Mouse (Mus musculus) heart, embryonic 16.5 days (tissue): ENCODE measurements at regions not wholly inside any gene's neighbourhood (a gene's known extent, or its start where the extent isn't known, plus 50 kb on each side); places are given as distances from the start of the nearest gene placed in this dataset.
"Not testable (repeated sequence)": the region's sequence is repeated elsewhere in the genome, so short reads cannot be mapped to it uniquely, and the experiment has no call there.

Experiments
- ATAC-seq: fragments of 200-750 bp; cut with Nextera tagmentation; replicated peaks from 2 replicates; pipeline ENCODE4 v1.8.0; 2017; ENCODE audit warnings: moderate number of reproducible peaks; ENCODE audit not compliant: insufficient read depth, low FRiP score; ENCODE audit errors: extremely low read depth
- H3K27ac ChIP-seq: fragments of 300-500 bp; sonication (generic); 2 replicates; pipeline ENCODE4 v1.5.1; 2014; ENCODE audit warnings: mild to moderate bottlenecking, low read length, control low read depth, moderate library complexity
- H3K27me3 ChIP-seq: fragments of 300-500 bp; sonication (generic); 2 replicates; pipeline ENCODE4 v1.6.1; 2014; ENCODE audit warnings: low read length, mixed read lengths; ENCODE audit not compliant: control insufficient read depth, insufficient read depth
- H3K36me3 ChIP-seq: fragments of 300-500 bp; sonication (generic); 2 replicates; pipeline ENCODE4 v1.6.1; 2014; ENCODE audit not compliant: control insufficient read depth, insufficient read depth
- H3K4me1 ChIP-seq: fragments of 300-500 bp; sonication (generic); 2 replicates; pipeline ENCODE4 v1.6.1; 2014; ENCODE audit warnings: low read length, mixed read lengths; ENCODE audit not compliant: control insufficient read depth, insufficient read depth
- H3K4me2 ChIP-seq: fragments of 300-500 bp; sonication (generic); 2 replicates; pipeline ENCODE4 v1.6.1; 2014; ENCODE audit warnings: low read depth, mild to moderate bottlenecking, control low read depth, low read length
- H3K4me3 ChIP-seq: fragments of 300-500 bp; sonication (generic); 2 replicates; pipeline ENCODE4 v1.5.1; 2014; ENCODE audit warnings: mild to moderate bottlenecking, control low read depth, low read length
- H3K9ac ChIP-seq: fragments of 300-500 bp; sonication (generic); 2 replicates; pipeline ENCODE4 v1.6.1; 2014; ENCODE audit warnings: low read length, control low read depth
- H3K9me3 ChIP-seq: fragments of 300-500 bp; sonication (generic); replicated peaks from 2 replicates; pipeline ENCODE4 v1.6.1; 2016; ENCODE audit warnings: low read length; ENCODE audit not compliant: control insufficient read depth
- WGBS: fragments of 180-500 bp; shearing (Covaris S2); extraction: QIAGEN DNeasy Blood & Tissue Kit; methylation state at CpG from one replicate; pipeline ENCODE4 v1.1.7; 2014; 5-methylcytosine and 5-hydroxymethylcytosine counted together

DNA sequence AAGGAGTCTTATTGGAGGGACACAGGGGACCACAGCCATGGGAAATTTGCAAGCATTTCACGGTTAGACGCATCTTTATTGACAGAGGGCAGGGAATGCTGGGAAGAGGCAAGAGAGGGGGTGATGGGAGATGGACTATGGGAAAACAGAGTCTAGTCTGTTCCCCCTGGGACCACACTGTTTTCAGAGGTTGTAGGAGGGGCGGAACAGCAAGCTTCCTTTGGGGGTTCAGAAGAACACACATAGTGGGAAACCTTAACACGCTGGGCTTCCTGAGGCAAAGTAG is 183.7 kb upstream of the Rpl38 start:
- Histone ChIP-seq H3K9me3 (no peaks in the 10 kb centered on the region), H3K9ac (no peak overlapping the region), H3K4me1 (peaks cover 2% of the 10 kb centered on the region; the same call in 1 of the 2 replicates), H3K27ac (no peak overlapping the region), H3K36me3 (no peaks in the 10 kb centered on the region), H3K4me2 (no peak overlapping the region), H3K4me3 (no peak overlapping the region), H3K27me3 (peaks cover 13% of the 10 kb centered on the region; the same call in 1 of the 2 replicates)
- WGBS = 79% methylated on average over 4 of the region's 4 CpGs
- no peak for ATAC-seq

DNA sequence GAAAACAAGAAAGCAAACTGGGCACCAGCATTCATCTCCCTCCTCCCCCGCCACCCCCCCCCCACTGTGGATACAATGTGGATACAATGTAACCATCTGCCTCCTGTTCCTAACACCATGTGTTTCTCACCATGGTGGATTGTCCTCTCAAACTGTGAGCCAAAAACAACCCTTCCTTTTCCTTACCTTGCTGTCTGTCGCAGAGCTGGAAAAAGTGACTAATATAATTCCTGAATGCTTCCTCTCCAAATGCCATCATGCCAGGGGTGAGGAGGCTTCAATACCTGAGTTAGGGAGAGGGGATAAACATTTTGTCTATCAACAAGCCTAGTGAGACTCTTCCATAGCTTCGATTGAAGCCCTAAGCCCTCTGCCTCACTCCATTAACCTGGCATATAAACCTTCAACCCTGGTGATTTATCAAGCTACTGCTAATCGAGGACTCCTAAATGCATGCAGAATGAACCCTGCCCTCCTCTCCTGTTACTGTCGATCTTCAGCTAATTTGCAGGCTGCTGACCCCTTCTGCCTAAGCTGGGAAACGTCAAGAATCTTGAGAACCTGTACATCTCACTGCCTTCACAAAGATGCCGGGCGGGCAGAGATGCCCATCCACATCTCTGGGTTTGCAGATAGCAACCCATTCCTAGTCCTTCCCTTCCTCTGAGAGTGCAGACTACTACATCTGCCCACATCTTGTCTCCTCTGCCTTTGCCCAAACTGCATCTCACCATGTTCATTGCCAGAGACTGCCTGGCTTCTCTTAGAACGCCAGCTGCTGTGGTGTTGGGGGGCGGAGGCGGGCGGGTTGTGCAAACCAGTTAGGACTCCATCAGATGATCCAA is 184.3 kb upstream of the Rpl38 start:
- Histone ChIP-seq H3K4me1 (peaks cover 4% of the 10 kb centered on the region), H3K27ac (no peak overlapping the region), H3K27me3 (peaks cover 13% of the 10 kb centered on the region; the same call in 1 of the 2 replicates), H3K9me3 (no peaks in the 10 kb centered on the region), H3K4me3 (no peak overlapping the region), H3K36me3 (no peaks in the 10 kb centered on the region), H3K9ac (no peak overlapping the region), H3K4me2 (no peak overlapping the region)
- WGBS = 70% methylated on average over 12 of the region's 12 CpGs
- no peak for ATAC-seq

DNA sequence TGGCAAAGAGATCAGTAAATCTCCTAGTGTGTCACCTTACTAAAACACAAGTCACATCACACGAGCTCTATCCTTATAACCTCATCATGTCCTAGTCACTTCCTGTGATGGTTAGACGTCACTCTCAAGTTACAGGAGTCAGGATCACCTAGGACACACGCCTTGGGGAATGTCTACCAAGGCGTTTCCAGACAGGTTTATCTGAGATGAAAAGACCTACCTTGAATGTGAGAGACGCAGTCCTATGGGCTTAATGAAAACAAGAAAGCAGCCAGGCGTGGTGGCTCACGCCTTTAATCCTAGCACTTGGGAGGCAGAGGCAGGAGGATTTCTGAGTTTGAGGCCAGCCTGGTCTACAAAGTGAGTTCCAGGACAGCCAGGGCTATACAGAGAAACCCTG is 185.0 kb upstream of the Rpl38 start:
- peaks cover 13% of the 10 kb centered on the region; the same call in 1 of the 2 replicates for H3K27me3 ChIP-seq
- not testable (repeated sequence) for H3K27ac ChIP-seq, H3K4me2 ChIP-seq, H3K36me3 ChIP-seq, H3K9me3 ChIP-seq, H3K4me1 ChIP-seq, ATAC-seq, H3K4me3 ChIP-seq, H3K9ac ChIP-seq
- 74% methylated on average over 7 of the region's 7 CpGs for WGBS

DNA sequence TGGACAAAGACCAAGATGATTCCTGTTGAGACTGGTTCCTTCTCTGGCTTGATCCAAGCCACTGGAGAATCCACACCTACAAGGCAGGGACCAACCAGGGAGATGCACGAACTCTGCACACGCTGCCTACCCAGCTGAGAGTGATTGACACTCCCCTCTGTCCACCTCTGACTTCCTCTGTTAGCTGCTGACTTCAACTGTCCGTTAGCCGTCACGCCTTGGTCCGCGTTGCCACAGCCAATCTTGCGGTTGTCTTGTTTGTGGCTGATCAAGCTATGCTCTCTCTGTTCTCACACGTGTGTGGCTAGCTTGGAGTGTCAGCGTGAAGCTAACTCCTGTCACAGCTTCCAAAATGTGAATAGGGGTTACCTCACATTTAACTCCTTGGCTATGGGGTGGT is 186.3 kb upstream of the Rpl38 start:
- Histone ChIP-seq H3K4me3 (no peak overlapping the region), H3K27me3 (peaks cover 10% of the 10 kb centered on the region; the same call in 1 of the 2 replicates), H3K36me3 (no peaks in the 10 kb centered on the region), H3K9ac (no peak overlapping the region), H3K27ac (no peak overlapping the region), H3K4me2 (no peak overlapping the region), H3K9me3 (0 out of 2 replicates have a peak, but pooled peaks cover 2% of the 10 kb centered on the region), H3K4me1 (peaks cover 4% of the 10 kb centered on the region)
- ATAC-seq = no peak
- WGBS = 72% methylated on average over 10 of the region's 10 CpGs

DNA sequence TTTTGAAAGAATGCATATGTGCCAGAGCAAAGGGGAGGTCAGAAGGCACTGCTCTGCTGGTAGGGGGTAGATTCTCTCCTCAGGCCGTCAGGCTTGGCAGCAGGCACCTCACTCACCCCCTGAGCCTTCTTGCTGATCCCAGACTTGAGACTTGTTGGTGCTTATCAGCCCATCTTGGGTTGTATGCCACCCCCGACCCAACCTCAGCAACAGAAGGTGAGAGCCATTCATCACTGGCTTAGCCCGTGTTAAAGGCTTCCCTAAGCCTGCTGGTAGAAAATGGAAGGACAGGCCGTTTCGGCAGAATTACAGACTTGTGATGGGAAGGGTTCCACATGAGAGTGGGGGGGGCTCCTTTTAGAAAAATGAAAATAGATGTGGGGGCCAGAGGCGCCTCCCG is 187.3 kb upstream of the Rpl38 start:
- Histone ChIP-seq H3K27me3 (peaks cover 10% of the 10 kb centered on the region; the same call in 1 of the 2 replicates), H3K36me3 (no peaks in the 10 kb centered on the region), H3K4me1 (peaks cover 4% of the 10 kb centered on the region), H3K4me3 (no peak overlapping the region), H3K9me3 (0 out of 2 replicates have a peak, but pooled peaks cover 2% of the 10 kb centered on the region), H3K27ac (no peak overlapping the region), H3K9ac (no peak overlapping the region), H3K4me2 (no peak overlapping the region)
- ATAC-seq = no peak
- WGBS = 50% methylated on average over 7 of the region's 7 CpGs

DNA sequence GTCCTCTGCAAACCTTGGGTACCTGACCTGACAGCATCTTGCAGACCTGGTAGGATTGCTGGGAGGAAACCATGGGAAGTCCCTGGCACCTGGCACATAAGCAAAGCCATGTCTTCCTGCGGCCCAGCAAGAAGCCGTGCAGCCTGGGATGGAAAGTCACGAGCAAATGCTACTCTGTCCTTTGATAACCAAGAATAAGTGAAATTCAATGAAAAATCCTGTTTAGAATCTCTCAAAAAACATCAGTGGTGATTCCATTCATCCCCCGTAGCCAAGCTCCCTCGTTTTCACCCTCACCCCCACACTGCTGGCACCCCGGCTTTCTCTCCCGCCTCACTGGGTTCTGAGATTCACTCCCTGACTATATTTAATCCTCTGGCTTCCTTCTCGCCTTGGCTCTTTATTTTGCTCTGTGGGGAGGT is 188.2 kb upstream of the Rpl38 start:
- Histone ChIP-seq H3K4me2 (no peak overlapping the region), H3K27ac (no peak overlapping the region), H3K36me3 (no peaks in the 10 kb centered on the region), H3K4me3 (no peak overlapping the region), H3K9me3 (0 out of 2 replicates have a peak, but pooled peaks cover 2% of the 10 kb centered on the region), H3K4me1 (peaks cover 3% of the 10 kb centered on the region; the same call in 1 of the 2 replicates), H3K27me3 (peaks cover 8% of the 10 kb centered on the region; the same call in 1 of the 2 replicates), H3K9ac (no peak overlapping the region)
- WGBS = 79% methylated on average over 8 of the region's 8 CpGs
- ATAC-seq = no peak

DNA sequence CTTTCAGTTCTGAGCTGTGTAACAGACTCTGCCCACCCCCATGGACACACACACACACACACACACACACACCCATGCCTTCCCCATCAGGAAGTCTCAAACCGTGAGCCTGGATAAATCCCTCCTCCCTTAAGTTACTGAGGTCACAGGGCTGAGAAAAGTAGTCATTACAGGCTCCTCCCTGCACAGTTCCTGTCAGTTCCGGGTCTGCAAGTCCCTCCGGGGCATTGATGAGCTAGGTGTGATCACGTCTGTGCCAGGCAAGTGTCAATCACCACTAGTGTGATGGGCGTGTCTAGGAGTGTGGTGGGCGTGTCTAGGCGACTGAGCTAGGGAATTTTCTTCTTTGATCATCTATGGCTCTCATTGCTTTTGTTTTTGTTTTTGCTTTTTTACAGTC is 189.6 kb upstream of the Rpl38 start:
- peak overlapping the region; percentile 46 for H3K4me2 ChIP-seq
- no peak overlapping the region for H3K27ac ChIP-seq
- no peaks in the 10 kb centered on the region for H3K36me3 ChIP-seq
- peaks cover 3% of the 10 kb centered on the region; the same call in 1 of the 2 replicates for H3K4me1 ChIP-seq
- ATAC-seq = no peak
- H3K27me3 ChIP-seq = peaks cover 2% of the 10 kb centered on the region; the same call in 1 of the 2 replicates
- 0 out of 2 replicates have a peak, but pooled peaks cover 2% of the 10 kb centered on the region for H3K9me3 ChIP-seq
- H3K4me3 ChIP-seq = 0 out of 2 replicates have a peak overlapping the region, but pooled peaks have one; percentile 13
- 14% methylated on average over 7 of the region's 7 CpGs for WGBS
- no peak overlapping the region for H3K9ac ChIP-seq

DNA sequence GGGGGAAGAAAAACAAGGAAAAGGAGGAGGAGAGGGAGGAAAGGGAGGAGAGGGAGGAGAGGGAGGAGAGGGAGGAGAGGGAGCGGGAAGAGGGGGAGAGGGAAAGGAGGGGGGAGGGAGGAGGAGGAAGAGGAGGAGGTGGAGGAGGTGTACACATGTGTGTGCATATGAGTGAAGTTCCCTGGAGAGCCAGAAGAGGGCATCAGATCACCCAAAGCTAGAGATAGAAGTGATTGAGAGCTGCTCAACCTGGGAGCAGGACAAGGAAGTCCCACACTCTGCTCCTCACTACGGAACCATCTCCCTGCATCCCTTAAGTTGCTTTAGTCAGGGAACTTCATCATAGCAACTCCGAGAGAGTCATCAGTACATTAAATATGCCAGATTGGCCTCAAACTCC is 191.0 kb upstream of the Rpl38 start:
- Histone ChIP-seq H3K4me2 (no peak overlapping the region), H3K9ac (no peak overlapping the region), H3K36me3 (no peaks in the 10 kb centered on the region), H3K27me3 (peaks cover 4% of the 10 kb centered on the region), H3K9me3 (0 out of 2 replicates have a peak, but pooled peaks cover 2% of the 10 kb centered on the region), H3K4me3 (no peak overlapping the region), H3K27ac (no peak overlapping the region), H3K4me1 (peaks cover 3% of the 10 kb centered on the region; the same call in 1 of the 2 replicates)
- WGBS = 57% methylated on average over 3 of the region's 3 CpGs
- ATAC-seq = no peak

DNA sequence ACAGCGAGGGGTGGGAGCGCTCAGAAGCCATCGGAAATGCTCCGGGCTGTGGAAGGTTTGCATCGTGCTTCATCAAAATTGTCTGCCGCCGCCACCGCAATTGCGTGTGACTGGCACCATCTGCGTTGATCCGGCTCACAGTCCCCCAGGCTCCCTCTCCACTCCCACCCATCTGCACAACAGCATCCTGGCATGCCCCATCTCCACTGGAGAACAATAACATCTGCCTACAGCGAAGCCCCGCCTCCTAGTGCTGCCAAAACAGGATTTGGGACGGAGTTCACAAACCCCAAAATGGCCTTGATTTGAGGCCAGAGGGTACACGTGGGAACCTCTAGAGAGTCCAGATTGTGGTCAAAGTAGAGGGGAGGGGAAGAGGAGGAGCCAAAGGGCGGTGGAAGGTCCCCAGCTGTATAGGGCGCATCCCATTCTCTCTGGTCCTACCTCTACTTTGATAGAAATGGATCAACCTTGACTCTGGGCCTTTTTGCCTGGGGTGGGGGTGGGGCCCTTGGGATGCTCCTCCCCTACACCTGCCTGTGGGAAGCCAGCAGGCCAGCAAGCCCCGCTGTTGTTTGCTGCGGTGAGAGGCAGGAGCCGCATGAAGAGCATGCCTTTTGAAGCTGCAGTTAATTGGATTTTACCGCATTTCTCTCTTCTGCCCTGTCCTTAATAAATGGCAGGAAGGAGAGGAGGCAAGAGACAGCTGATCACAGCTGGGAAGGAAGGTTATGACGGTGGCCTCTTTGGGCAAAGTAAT is 195.6 kb upstream of the Rpl38 start:
- H3K4me2 ChIP-seq = no peak overlapping the region
- 19% methylated on average over 22 of the region's 22 CpGs for WGBS
- no peaks in the 10 kb centered on the region for H3K36me3 ChIP-seq
- H3K9ac ChIP-seq = no peak overlapping the region
- no peak for ATAC-seq
- peaks cover 13% of the 10 kb centered on the region for H3K4me1 ChIP-seq
- H3K9me3 ChIP-seq = no peaks in the 10 kb centered on the region
- no peak overlapping the region for H3K27ac ChIP-seq
- H3K4me3 ChIP-seq = no peak overlapping the region
- peaks cover 20% of the 10 kb centered on the region for H3K27me3 ChIP-seq
